Mouse (Mus musculus): ENCODE results near the gene 1700013F07Rik. TPM values are rescaled to one million over a fixed set of nuclear protein-coding genes. Genes with fewer than 3 reads are reported as not detected.
"Not testable (repeated sequence)": the region's sequence is repeated elsewhere in the genome, so short reads cannot be mapped to it uniquely, and the experiment has no call there.

Gene 1700013F07Rik
- total RNA-seq, 1 experiment from 2014 or later: not detected

DNA sequence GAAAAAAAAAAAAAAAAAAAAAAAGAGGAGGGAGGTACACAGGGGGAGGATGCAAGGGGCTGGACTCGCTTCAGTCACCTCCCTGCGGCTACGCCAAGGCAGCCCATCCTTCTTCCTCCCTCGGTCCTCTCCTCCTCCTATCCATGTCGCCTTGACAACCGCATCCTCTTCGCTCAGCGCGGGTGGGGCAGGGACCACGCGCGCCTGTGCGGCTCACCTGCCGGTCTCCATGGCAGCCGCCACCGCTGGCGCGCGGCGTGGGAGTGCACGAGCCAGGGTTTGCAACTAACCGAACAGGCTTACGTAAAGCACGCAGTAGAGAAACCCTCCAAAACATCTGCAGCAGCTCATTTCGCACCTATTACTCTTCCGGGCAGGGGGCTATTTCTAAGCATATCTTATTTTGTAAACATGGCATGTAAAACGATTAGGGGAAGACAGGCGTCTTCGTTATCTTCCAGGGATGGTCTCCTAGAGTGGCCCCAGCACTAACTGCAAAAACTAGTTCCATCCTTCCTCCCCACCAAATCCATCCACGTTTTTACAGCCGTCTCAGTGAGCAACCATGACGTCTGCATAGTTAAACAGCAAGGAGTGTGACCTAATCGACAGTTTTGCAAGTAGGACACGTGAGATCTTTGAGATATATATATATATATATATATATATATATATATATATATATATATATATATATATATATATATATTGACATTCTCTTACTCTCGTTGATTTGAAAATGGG, 2.7 kb downstream of the 1700013F07Rik start, which contains the start of gene 5330417C22Rik:
TSS of gene 5330417C22Rik (minus strand) at position 20 of the 744 bp plus-strand sequence.
- ATAC-seq (ENCODE audit: extremely low read depth, insufficient number of reproducible peaks, low FRiP score, poor library complexity, severe bottlenecking): peak; percentile 33; the same call in 1 of the 2 replicates

DNA sequence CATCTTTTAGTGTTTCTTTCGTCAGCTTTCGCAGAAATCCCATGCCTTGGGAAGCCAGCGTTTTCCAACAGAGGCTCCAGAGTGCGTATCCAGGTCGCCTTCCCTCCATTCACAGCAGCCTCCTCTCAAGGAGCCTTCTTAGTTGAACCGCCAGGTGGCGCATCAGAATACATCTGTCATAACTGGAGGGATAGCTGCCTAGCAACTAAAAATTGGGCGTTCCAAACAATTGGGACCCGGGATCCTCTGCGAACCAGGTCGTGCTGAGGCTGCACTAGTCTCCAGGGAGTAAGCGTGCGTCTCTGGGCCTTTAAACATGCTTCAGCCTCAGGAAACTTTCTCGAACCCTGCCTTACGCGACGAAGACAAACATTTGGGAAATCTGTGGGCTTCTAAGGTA, 3.4 kb downstream of the 1700013F07Rik start:
- peak; percentile 75; the same call in 1 of the 2 replicates for ATAC-seq (ENCODE audit: extremely low read depth, insufficient number of reproducible peaks, low FRiP score, poor library complexity, severe bottlenecking)

DNA sequence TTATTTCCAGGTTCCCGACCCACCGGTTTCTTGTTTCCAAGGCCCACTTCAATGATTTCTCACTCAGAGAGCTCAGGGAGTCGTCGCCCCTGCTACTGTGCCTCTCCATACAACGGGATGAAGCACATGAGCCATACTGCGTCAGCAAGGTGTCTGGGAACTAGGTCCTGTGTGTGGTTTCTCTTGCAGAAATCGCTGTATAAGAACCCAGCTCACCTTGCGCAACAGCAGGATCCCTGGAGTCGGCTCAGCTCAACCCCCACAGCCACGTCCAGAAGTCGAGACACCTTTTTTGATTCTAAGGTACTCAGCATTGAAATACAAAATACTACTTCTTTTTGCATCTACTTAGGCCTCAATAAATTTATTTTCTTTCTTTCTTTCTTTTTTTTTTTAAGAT, 8.3 kb downstream of the 1700013F07Rik start:
- no peak for ATAC-seq (ENCODE audit: extremely low read depth, insufficient number of reproducible peaks, low FRiP score, poor library complexity, severe bottlenecking)

DNA sequence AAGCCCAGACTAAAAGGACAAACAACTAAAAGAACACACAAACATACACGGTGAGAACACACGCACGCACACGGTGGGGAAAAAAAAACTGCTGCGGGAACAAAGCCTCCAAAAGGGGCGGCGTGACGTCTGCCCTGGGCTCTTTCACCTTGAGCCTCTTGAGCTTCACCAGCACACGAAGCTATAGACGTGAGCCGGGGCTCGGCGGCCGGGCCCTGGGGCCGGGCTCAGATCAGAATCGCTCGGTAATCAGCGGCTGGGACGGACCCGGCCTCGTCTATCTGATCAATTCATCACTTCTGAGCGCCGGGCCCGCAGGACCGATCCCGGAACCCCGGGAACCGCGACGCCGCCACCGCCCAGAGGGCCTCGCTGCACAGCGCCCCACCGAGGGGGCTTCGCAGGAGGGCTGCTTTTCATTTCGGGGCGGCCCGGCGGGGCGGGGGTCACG, 20.2 kb downstream of the 1700013F07Rik start:
- no peak for ATAC-seq (ENCODE audit: extremely low read depth, insufficient number of reproducible peaks, low FRiP score, poor library complexity, severe bottlenecking)

DNA sequence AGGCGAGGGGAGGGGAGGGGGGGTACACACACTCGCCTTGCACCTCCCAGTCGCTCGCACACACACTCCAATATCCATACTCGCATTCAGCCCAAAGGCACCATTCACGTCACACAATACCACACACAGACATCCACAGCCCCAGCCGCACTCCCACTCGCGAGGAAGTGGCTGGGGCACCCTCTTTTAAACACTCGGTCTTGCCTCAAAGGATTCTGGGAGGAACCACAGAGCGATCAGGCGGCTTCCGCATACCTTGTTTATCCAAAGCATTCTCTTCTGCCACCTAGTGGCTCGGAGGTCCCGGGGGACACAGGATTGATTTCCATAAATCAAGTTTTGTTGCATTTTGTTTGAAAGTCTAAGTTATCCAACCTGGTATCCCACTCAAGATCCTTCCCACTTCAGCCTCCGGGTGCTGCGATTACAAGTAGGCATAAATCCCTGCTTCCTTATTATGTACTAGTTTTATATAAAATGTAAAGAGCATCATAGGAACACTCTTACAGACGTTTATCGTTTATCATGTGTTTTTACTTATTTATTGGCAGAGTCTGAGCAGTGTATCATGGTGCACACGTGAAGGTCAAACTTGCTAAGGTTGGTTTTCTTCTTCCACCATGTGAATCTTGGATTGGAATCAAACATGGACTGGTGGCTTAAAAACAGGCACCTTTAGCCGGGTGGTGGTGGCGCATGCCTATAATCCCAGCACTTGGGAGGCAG, 20.8 kb downstream of the 1700013F07Rik start:
- peak; percentile 100 for ATAC-seq (ENCODE audit: extremely low read depth, insufficient number of reproducible peaks, low FRiP score, poor library complexity, severe bottlenecking)

DNA sequence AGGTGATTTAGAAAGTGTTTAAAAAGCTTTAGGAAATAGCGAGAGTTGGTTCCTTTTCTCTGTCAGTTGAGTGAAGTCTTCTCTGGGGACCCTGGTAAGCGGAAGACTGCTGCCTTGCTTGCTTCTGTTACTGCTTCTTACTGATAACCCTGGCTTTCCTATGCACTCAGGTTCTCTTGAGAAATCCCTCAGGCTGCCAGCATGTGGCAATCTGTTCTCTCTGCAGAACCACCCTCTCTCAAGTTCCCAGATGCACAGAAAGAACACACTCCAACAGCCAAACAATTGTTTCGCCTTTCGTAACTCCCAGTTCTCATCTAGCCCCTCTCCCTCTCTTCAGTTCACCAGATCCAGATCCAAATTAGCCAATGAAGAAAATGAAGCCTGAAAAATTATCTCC, 23.9 kb downstream of the 1700013F07Rik start:
- no peak for ATAC-seq (ENCODE audit: extremely low read depth, insufficient number of reproducible peaks, low FRiP score, poor library complexity, severe bottlenecking)

DNA sequence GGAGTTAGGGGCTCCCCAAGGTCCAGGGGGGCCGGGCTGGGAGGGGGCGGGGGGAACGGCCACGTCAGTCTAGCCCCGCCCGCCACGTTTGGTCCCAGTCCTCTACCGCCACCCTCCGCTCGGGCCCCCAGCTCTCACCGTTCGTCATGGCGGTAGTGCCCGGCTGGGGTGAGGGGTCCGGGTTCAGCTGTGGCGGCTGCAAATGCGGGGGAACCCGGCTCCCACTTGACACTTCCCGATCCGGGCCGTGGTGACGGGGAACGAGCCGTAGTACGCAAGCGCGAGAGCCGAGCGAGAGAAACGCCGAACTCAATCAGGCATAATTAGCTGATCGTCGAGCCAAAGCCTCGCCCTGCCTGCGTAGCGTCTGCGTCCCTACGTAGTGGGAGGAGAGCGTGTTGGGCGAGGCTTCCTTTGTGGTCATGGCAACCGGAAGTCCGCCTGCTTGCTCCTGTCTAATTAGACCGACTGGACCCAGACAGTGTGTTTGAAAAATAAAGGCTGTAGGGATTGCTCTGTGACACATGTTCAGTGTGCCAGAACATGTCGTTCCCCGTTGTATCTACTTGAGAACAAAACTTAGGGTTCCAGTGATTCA, 28.3 kb downstream of the 1700013F07Rik start, which contains the start of gene Tmem167b:
TSS of gene Tmem167b (minus strand) at position 334 of the 598 bp plus-strand sequence.
- ATAC-seq (ENCODE audit: extremely low read depth, insufficient number of reproducible peaks, low FRiP score, poor library complexity, severe bottlenecking): peak; percentile 96

DNA sequence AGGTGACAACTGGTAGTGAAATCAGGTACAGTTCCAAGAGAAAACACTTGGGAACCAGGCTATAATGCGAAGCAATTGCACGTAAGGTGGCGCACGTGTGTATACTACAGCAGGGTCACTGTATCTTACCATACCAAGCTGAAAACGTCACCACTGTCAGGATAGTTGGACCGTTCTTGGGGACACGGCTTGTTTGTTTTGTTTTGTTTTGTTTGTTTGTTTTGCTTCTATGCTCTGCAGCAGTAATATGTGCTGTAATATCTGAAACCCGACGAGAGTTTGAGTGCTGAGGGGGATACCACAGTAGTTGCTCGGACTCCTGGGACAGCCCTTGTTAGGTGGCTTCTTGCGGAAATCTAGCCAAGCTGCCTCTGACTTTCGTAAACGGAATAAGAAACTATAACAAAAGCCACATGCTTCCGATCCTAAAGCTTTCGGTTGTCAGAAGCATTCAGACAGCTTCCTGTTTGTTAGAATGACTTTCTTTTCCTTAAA, 28.9 kb downstream of the 1700013F07Rik start:
- ATAC-seq (ENCODE audit: extremely low read depth, insufficient number of reproducible peaks, low FRiP score, poor library complexity, severe bottlenecking): peak; percentile 10; the same call in 1 of the 2 replicates

DNA sequence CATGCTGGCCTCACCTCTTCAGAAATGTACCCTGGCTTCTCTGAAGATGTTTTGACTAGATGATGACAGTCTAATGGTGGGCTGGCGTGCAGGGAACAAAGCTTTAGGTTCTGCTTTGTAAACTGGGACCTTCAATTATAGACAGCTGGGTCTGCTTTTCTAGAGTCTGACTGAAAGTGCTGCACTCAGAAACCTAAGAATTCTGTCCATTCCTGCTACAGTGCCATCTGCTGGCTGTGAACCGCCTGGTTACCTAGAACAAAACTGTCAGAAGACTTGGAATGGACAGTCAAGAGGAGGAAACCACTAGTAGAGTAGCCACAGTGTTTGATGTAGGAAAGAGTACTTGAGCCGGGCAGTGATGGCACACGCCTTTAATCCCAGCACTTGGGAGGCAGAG, 29.4 kb downstream of the 1700013F07Rik start:
- ATAC-seq (ENCODE audit: extremely low read depth, insufficient number of reproducible peaks, low FRiP score, poor library complexity, severe bottlenecking): peak; percentile 60

DNA sequence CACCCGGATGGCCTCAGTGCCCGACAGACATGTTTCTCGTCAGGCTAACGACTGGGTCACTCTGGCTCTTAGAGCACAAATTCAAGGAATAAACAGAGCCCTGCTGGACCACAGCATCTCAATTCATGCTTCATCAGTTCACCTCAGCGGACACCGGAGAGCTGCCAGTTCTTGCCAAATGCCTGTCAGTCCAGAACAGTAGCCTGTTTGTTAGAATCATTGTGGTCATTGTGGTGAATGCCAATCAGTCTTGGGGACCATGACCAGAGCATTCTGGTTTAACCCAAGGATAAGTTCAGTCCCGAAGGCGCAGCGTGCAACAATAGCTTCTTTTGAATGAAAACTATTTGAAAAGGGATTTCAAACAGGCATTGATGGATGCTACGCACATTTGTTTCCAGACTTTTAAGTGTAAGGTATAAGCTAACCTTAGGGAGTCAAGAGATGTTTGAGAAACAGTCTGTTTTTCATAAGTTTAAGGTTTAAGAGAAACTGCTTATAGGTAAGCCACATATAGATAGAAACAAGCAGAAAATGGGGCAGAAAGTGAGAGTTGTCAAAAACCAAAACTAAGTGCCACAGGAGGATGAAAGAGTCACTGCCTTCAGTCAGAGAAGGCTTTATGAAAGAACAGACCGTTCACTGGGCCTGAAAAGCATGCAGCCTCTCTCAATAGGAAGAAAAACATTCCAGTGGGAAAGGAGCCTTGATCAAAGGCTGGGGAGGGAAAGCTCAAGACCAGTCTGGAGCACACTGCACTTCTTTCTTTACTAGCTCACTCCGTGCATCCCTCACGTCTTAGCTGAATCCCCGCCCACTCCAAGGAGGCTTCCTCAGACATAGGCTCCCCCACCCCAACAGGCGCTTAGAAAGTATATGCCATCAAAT, 34.3 kb downstream of the 1700013F07Rik start:
- no peak for ATAC-seq (ENCODE audit: extremely low read depth, insufficient number of reproducible peaks, low FRiP score, poor library complexity, severe bottlenecking)

DNA sequence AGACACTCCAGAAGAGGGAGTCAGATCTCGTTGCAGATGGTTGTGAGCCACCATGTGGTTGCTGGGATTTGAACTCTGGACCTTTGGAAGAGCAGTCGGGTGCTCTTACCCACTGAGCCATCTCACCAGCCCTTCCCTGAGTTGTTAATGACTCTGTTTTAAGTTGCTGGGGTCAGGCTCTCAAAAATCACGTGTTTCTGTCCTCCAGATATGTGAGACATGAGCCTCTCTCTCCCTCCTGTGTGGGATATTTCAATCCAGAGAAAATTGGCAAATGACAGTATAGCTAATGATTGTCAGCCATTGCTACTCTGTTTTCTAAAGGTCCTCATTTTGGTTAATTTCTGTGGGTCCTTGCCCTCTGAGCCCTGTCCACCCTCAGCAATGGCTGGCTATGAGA, 35.7 kb downstream of the 1700013F07Rik start:
- not testable (repeated sequence) for ATAC-seq (ENCODE audit: extremely low read depth, insufficient number of reproducible peaks, low FRiP score, poor library complexity, severe bottlenecking)

DNA sequence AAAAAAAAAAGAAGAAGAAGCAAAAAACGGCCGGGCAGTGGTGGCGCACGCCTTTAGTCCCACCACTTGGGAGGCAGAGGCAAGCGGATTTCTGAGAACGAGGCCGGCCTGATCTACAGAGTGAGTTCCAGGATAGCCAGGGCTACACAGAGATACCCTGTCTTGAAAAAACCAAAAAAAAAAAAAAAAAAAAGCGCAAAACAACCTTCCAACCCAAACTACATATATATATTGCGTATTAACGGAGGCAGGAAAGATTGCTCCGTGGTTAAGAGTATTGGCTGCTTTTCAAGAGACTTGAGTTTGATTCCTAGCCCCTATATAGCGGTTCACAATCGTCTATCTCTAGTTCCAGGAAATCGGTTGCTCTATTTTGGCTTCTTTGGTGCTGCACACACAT, 36.9 kb downstream of the 1700013F07Rik start:
- no peak for ATAC-seq (ENCODE audit: extremely low read depth, insufficient number of reproducible peaks, low FRiP score, poor library complexity, severe bottlenecking)

DNA sequence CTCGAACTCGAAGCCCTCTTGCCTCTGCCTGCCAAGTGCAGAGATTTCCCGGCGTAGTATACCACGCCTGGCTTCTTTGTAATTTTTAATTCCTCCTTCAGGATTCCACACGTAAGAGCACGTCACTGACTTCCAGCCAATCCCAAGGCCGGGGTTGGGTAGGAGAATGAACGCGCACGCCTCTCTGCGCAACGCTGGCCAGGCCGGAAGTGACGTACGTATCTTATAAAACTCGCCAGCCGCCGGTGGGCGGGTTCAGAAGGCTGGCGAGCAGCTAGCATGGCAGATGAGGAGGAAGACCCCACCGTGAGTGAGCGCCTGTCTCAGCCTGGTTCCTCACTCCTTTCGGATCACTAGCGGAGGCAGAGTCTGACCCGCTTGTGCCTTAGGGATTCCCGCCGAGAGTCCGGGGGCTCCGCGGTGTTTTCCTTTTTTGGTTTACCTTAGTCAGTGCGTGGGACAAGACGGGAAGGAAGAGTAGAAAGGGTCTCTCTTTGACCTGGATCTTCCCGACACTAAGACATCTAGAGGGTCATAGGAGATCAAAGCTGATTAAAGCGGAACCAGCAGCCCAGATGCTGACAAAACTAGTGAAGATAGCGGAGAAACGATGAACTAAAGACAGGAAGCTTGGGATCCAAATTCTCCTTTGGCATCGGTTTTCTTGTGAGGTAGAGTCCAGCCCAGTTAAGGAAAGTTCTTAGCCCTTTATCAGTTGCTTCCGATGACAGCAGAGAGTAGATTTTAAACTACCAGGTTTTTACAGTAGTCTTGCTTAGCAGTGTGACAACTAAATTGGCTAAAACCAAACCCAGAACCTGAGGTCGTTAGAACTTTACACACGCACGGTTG, 37.7 kb downstream of the 1700013F07Rik start, which contains the start of gene Taf13:
TSS of gene Taf13 (plus strand) at position 256 of the 852 bp plus-strand sequence.
- peak; percentile 98 for ATAC-seq (ENCODE audit: extremely low read depth, insufficient number of reproducible peaks, low FRiP score, poor library complexity, severe bottlenecking)

DNA sequence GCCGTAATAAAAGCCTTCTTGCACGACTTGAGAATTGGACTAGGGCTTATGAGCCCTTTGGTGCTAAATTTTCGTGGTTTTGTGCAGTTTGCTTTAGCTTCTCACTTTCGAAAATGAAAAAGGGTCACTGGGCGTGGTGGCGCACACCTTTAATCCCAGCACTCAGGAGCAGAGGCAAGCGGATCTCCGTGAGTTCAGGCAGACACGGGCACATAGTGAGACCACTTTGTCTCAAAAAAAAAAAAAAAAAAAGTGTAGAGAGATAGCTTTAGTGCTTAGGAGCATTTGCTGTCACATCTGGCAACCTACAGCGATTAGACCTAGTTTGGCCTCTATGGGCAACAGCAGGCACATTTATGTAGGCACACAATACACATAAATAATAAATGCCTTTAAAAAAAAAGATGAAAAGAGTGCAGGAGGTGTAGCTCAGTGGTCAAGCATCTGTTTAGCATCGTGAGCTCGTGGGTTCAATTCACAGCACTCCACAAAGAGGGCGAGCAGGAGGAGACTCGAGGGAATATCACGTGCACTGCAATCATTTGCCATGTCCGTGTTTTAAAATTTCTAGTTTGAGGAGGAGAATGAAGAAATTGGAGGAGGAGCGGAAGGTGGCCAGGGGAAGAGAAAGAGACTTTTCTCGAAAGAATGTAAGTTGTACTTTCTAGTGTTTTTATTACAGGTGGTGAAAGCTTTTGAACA, 38.5 kb downstream of the 1700013F07Rik start:
- ATAC-seq (ENCODE audit: extremely low read depth, insufficient number of reproducible peaks, low FRiP score, poor library complexity, severe bottlenecking): no peak

DNA sequence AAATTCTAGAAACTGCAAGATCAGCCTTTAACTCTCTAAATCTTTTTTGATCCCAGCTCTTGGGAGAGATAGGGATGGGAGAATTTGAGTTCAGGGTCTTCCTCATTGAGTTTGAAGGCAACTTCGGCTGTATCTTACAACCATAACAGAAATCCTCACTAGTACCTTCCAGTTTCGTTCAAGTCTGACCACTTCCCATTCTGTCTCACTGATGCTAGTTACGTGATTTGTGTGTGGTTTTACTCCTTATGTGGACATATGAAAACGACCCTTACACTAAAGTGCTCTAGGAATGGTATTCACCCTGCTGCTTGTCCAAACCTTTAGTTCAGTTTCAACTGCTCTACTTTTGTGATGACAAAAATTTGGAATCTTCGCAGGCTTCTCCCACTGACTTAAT, 40.1 kb downstream of the 1700013F07Rik start:
- no peak for ATAC-seq (ENCODE audit: extremely low read depth, insufficient number of reproducible peaks, low FRiP score, poor library complexity, severe bottlenecking)

DNA sequence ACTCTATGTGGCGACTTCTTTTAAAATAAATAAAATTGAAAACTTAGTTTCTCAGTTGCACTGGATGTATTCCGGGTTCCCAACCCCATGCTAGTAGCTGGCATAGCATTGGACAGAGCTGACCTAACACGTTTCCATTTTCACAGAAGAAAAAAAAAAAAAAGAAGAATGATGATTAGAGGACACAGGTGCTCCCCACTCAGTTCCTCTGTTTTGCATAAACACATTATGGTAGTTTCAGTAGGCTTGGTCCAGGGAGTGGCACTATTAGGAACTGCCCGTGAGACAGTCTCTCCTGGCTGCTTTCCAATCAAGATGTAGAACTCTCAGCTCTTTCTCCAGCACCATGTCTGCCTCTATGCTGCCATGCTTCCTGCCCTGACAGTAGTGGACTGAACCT, 50.6 kb downstream of the 1700013F07Rik start:
- no peak for ATAC-seq (ENCODE audit: extremely low read depth, insufficient number of reproducible peaks, low FRiP score, poor library complexity, severe bottlenecking)

DNA sequence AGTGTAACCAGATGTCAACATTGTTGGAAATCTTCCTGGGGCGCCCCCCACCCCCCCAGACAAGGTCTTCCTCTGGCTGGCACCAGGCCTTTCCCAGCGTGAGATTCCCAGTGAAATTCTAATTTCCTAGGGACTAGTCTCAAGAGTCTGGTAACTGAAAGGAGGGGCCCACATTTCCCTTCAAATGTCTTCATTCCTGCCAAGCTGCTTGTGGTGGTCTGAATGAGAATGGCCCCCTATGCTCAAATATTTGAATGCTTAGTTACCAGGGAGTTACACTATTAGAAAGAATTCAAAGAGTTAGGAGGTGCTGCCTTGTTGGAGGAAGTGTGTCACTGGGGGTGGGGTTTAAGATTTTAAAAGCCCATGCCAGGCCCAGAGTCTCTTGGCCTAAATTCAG, 54.5 kb downstream of the 1700013F07Rik start:
- ATAC-seq (ENCODE audit: extremely low read depth, insufficient number of reproducible peaks, low FRiP score, poor library complexity, severe bottlenecking): no peak
